Mouse (Mus musculus): ENCODE measurements around the gene Dctn3.
"Not testable (repeated sequence)": the region's sequence is repeated elsewhere in the genome, so short reads cannot be mapped to it uniquely, and the experiment has no call there.

Gene Dctn3

GRCm38 (mm10) chr4:41698421-41699016 lies 24.5 kb downstream of the Dctn3 start:
- DNase-seq (ENCODE audit: low spot score in 2 of 2): not testable (repeated sequence)

GRCm38 (mm10) chr4:41696930-41697841 lies 25.8 kb downstream of the Dctn3 start, which contains the start of gene Cntfr:
Gene Cntfr, minus strand, starts transcription at chr4:41697089.
- DNase-seq (ENCODE audit: low spot score in 2 of 2): peak; percentile 79 to 88

- DNase-seq (ENCODE audit: low spot score in 2 of 2): not testable (repeated sequence)
Measured at GRCm38 (mm10) chr4:41696452-41696851, 26.5 kb downstream of the Dctn3 start.

GRCm38 (mm10) chr4:41695800-41696199 lies 27.2 kb downstream of the Dctn3 start:
- not testable (repeated sequence) for DNase-seq (ENCODE audit: low spot score in 2 of 2)

GRCm38 (mm10) chr4:41693511-41693910 lies 29.5 kb downstream of the Dctn3 start:
- DNase-seq (ENCODE audit: low spot score in 2 of 2): not testable (repeated sequence)

- DNase-seq (ENCODE audit: low spot score in 2 of 2): not testable (repeated sequence)
Measured at GRCm38 (mm10) chr4:41690014-41690413, 33.0 kb downstream of the Dctn3 start.

- not testable (repeated sequence) for DNase-seq (ENCODE audit: low spot score in 2 of 2)
Measured at GRCm38 (mm10) chr4:41688562-41688961, 34.4 kb downstream of the Dctn3 start.

GRCm38 (mm10) chr4:41685882-41686492 lies 37.0 kb downstream of the Dctn3 start:
- not testable (repeated sequence) for DNase-seq (ENCODE audit: low spot score in 2 of 2)

- not testable (repeated sequence) for DNase-seq (ENCODE audit: low spot score in 2 of 2)
Measured at GRCm38 (mm10) chr4:41684931-41685453, 38.0 kb downstream of the Dctn3 start.

- not testable (repeated sequence) for DNase-seq (ENCODE audit: low spot score in 2 of 2)
Measured at GRCm38 (mm10) chr4:41684131-41684930, 38.6 kb downstream of the Dctn3 start.

GRCm38 (mm10) chr4:41683303-41683702 lies 39.7 kb downstream of the Dctn3 start:
- not testable (repeated sequence) for DNase-seq (ENCODE audit: low spot score in 2 of 2)

- DNase-seq (ENCODE audit: low spot score in 2 of 2): no peak
Measured at GRCm38 (mm10) chr4:41682789-41683188, 40.2 kb downstream of the Dctn3 start.

GRCm38 (mm10) chr4:41681947-41682346 lies 41.0 kb downstream of the Dctn3 start:
- no peak for DNase-seq (ENCODE audit: low spot score in 2 of 2)

GRCm38 (mm10) chr4:41681176-41681575 lies 41.8 kb downstream of the Dctn3 start:
- no peak for DNase-seq (ENCODE audit: low spot score in 2 of 2)

- DNase-seq (ENCODE audit: low spot score in 2 of 2): no peak
Measured at GRCm38 (mm10) chr4:41679291-41679690, 43.7 kb downstream of the Dctn3 start.

GRCm38 (mm10) chr4:41678863-41679262 lies 44.1 kb downstream of the Dctn3 start:
- DNase-seq (ENCODE audit: low spot score in 2 of 2): no peak

GRCm38 (mm10) chr4:41677006-41677629 lies 45.9 kb downstream of the Dctn3 start:
- DNase-seq (ENCODE audit: low spot score in 2 of 2): no peak

GRCm38 (mm10) chr4:41676248-41677005 lies 46.5 kb downstream of the Dctn3 start:
- no peak for DNase-seq (ENCODE audit: low spot score in 2 of 2)

GRCm38 (mm10) chr4:41673186-41673585 lies 49.8 kb downstream of the Dctn3 start:
- DNase-seq (ENCODE audit: low spot score in 2 of 2): no peak

- no peak for DNase-seq (ENCODE audit: low spot score in 2 of 2)
Measured at GRCm38 (mm10) chr4:41672522-41672963, 50.4 kb downstream of the Dctn3 start.
